Mouse (Mus musculus): ENCODE data around the gene 1700020D05Rik.

1700020D05Rik gene

GRCm38 (mm10) chr19:5503687-5504086 is at the start of gene 1700020D05Rik:
Gene 1700020D05Rik, minus strand, starts transcription at chr19:5503787.
- no peak for DNase-seq (ENCODE audit: inconsistent age in 2 of 2, low spot score in 1 of 2)

DNA sequence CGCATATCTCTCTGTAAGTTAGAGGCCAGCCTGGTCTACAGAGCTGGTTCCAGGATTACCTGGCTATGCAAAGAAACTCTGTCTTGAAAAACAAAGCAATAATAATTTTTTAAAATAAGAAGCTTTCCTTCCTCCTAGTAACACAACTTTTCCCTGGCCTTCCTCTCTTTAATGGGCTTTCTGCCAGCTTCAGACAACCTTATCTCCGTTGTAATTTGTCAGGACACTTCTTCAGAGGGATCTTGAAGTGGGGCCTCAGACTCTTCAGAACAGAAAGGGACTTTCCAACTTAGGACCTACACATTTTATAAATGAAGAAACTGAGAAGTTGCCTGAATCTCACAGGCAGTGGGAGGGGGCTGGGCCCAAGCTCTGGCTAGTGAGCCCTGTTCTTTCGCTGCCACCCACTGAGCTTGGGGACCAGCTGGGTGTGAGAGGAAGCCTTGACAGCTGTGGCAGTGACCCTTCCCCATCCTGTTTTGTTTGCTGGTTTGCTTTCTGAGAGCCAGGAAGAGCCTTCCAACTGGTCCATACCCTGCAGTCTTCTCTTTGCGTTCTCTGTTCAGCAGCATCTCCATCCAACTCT is 44.0 kb upstream of the 1700020D05Rik start:
- DNase-seq (ENCODE audit: inconsistent age in 2 of 2, low spot score in 1 of 2), result no peak

GRCm38 (mm10) chr19:5544031-5544430 is 40.4 kb upstream of the 1700020D05Rik start:
- DNase-seq (ENCODE audit: inconsistent age in 2 of 2, low spot score in 1 of 2), result no peak

DNA sequence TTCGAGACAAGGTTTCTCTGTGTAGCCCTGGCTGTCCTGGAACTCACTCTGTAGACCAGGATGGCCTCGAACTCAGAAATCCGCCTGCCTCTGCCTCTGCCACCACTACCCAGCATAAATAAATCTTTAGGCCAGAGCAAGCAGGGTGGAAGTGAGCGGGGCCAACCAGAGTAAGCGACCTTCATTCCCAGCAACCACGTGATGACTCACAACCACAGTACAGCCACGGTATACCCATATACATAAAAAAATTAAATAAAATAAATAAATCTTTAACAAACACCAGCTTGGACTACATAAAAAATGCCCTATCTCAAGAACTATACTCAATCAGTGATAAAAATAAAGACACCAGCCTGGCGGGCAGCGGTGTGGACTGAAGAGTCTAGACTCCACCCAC is 39.8 kb upstream of the 1700020D05Rik start:
- no peak for DNase-seq (ENCODE audit: inconsistent age in 2 of 2, low spot score in 1 of 2)

- no peak for DNase-seq (ENCODE audit: inconsistent age in 2 of 2, low spot score in 1 of 2)
Measured at GRCm38 (mm10) chr19:5538786-5539185, 35.2 kb upstream of the 1700020D05Rik start.

- DNase-seq (ENCODE audit: inconsistent age in 2 of 2, low spot score in 1 of 2), result no peak
Measured at GRCm38 (mm10) chr19:5532520-5532919, 28.9 kb upstream of the 1700020D05Rik start.

GRCm38 (mm10) chr19:5530138-5530524 is 26.5 kb upstream of the 1700020D05Rik start:
- no peak for DNase-seq (ENCODE audit: inconsistent age in 2 of 2, low spot score in 1 of 2)

DNA sequence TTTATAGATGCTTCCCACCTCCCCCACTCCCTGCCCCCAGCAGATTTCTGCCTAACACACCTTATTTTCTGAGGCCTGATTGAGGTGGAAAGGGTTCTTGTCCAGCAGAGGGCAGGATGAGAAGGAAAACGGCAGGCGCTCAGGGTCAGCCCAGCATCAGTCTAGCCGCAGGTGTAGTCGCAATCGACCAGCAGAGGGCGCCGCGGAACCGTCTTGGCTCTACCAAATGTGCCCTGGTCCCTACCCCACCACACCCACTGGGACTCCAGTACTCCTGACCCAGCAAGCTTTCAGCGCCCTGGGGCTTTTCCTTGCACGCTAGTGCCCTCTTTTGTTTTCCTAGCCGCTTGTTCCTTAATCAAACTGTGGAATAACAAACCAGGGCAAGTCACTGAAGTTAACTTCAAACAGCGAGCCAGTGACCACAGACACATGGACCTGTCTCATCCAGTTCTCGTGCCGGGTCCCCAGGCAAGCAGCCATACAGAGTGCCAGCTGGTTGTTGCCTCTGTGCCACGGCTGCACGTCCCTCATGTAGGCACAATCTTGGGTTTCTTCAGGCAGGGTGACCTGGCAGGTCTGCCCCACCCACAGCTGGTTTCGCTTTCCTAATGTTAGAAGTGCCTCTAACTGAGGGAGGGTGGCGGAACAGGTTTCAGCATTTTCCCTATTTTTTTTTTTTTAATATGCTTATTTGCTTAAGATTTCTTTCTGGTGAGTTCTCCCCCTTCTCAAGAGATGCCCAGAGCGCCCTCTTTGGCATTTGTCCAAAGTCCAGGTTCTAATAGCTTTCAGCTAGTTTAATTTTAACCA is 25.9 kb upstream of the 1700020D05Rik start:
- DNase-seq (ENCODE audit: inconsistent age in 2 of 2, low spot score in 1 of 2), result peak; percentile 96 to 99

DNA sequence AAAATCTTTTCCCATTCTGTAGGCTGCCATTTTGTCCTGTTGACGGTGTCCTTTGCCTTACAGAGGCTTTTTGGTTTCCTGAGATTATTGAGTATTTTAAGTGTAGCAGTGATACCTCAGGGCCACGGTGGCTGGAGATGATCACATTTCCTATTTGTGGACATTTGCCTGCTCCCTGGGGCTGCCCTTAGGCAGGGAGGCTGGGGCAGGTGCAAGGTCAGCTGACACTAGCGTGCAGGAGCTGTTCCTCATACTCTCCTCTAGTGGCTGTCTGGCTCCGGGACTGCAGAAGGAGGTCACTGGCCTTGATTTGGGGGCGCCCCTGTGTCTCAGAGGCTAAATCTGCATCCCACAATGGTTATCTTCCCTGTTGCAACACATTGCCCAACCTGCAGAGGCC is 21.6 kb upstream of the 1700020D05Rik start:
- no peak for DNase-seq (ENCODE audit: inconsistent age in 2 of 2, low spot score in 1 of 2)

DNA sequence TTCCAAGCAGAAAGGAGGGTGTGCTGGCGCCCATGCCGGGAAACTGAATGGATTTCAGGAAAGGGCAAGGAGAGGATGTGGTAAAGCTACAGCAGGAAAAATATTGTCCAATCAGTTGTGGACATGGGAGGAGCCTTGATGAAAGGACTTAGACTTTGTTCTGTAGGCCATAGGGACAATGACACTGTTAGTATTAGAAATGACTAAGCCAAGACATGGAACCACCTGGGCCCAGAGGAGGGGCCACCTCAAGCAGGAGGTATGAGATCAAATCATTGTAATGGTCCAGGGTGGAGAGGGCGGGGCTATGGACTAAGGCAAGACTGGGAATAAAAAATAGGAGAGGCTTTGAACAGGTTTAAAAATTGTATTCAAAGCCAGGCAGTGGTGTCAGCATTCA is 15.1 kb upstream of the 1700020D05Rik start:
- no peak for DNase-seq (ENCODE audit: inconsistent age in 2 of 2, low spot score in 1 of 2)

DNA sequence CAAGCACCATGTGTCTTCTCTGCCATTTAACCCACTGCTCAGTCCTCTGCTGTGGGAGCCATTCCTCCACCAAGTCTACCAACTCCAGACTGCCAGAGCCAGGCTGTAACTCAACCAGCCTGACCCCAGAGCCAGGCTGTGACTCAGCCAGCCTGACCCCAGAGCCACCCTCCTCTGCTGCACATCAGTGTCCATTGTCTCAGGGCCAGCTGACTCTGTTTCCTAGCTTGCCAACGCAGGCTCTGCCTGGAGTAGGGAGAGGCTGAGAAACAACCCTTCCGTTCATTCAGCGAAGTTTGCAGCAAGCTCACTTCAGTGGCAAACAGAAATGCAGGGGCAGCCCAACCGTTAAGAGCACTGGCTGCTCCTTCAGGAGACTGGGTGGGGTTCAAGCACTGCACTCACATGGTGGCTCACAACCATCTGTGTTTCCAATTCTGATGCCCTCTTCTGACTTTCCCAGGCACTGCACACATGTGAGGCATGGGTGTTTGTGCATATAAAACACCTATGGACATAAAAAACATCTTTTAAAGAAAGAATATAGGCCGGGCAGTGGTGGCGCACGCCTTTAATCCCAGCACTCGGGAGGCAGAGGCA is 13.4 kb upstream of the 1700020D05Rik start:
- DNase-seq (ENCODE audit: inconsistent age in 2 of 2, low spot score in 1 of 2), result peak; percentile 23 to 41

DNA sequence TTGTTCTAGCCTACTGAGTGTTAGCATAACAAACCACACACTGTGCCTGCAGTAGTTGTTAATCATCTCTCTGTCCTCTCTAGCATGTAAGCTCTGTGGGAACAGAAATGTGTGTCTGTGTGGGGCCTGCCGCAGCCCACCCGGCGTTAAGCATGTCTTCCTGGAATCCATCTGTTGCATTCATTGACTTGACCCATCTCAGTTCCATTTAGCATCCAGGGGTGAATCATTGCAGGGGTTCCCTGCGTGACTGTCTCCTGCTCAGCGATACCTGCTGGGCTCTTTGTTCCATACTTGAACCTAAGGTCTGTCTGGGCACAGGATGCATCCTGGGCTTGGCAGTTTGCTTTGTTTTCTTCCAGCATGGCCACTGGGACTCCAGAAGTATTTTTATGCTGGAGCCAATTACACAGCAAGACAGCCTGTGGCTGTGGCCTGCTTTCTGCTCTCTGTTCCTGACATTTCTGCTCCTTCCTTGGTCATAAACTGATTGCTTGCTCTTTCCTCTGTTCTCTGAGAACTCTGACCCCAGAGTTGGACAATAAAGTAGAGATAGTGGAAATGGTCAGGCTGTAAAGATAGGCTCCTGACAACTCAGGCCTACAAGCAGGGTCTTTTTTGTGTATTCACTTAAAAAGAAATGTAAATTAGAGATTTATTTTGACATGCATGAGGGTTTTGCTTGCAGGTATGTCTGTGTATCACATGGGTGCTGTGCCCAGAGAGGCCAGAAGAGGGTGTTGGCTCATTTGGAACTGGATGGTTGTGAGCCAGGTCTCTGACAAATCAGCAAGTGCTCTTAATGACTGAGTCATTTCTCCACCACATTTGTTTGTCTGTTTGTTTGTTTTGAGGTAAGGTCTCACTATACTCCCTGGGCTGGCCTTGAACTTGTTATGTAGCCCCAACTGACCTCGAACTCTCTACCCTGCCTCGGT is 12.5 kb upstream of the 1700020D05Rik start:
- peak in 1 of 2 experiments; percentile 43 for DNase-seq (ENCODE audit: inconsistent age in 2 of 2, low spot score in 1 of 2)

GRCm38 (mm10) chr19:5513005-5513349 is 9.4 kb upstream of the 1700020D05Rik start:
- no peak for DNase-seq (ENCODE audit: inconsistent age in 2 of 2, low spot score in 1 of 2)

DNA sequence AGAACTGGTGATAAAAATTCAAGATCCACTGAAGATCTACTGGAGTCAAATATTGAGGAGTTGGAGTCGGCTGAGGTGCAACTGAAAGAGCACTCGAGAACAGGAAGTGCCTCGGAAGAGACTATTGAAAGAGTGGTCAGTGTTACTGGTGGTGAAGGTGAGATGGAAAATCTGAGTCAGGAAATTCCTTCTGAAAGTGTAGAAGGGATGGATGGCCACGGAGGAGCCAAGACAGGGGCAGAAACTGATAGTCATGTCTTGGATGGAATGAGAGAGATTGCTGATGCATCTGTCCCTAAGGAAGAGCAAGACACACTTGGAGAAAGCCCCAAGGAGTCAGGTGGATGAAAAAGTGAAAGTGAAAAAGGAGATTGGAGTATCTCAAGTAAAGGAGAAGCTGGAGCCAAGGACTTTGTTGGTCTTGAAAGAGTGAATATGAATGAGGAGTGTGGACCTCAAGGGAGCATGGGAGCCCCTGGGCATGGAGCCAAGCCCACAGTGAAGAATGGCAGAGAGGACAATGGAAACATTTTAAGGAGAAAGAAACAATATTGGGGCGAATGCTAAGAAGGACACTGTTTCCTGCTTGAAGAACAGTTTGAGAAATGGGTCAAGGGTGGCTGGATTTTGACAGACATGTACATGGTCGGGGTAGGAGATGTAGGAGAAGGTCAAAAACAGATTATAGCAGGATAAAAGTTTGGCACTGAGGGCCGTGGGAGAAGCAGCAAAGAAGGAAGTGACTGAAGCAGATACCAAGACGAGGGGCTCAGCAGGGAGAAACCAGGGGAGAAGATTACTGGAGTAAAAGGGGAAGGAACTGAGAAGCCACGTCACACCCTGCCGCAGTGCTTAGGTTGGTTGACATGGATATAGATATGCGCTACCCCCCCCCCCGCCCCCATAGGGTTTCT is 8.8 kb upstream of the 1700020D05Rik start:
- DNase-seq (ENCODE audit: inconsistent age in 2 of 2, low spot score in 1 of 2), result peak; percentile 10 to 37

- DNase-seq (ENCODE audit: inconsistent age in 2 of 2, low spot score in 1 of 2), result no peak
Measured at GRCm38 (mm10) chr19:5511074-5511632, 7.6 kb upstream of the 1700020D05Rik start.

DNA sequence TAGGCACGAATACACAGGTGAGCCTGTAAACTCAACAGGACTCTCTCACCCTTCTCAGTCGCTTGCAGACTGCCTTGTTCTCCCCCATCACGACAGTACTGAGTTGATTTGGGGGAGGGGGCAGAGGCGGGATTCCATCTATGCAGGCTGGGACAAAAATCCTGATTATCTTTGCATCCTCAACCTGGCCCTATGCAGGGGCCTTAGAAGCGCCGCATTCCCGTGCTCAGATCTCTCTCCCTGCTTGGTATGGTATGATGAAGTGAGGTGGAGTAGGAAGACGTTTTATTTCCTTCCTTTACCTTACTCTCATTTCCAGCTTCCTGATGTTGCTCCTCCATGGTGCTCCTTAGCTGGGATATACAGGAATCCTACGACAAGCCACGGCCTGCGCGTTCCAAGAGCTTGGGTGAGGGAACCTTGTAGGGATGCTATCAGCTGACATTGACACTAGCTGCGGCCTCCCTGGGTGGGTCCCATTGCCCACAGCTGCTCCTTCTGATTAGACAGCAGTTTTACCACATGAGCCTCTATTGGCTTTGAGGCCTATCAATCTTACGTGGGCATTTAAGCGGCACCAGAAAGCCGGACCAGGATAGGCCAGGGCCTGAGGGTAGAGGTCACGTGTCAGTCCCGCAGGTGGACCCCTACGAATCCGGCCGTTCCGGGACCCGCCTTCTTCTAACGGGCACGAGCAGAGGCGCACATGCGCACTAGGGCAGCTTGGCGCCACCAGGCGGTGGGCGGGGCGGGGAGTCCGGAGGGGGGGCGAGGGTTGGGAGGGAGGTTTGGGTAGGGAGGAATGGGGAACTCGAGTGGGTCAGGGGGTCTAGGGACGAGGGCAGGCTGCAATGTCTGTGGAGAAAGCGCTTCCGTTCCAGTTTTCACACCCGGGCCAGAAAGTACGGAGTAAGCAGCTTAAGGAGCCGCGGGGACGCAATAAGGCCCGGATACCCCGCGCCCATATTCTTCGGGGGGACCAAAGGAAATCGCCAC is 6.7 kb upstream of the 1700020D05Rik start, which contains the start of gene Snx32:
Snx32 (minus strand) TSS at position 508 of the 996 bp plus-strand sequence.
- peak; percentile 99 for DNase-seq (ENCODE audit: inconsistent age in 2 of 2, low spot score in 1 of 2)

- peak; percentile 67 to 79 for DNase-seq (ENCODE audit: inconsistent age in 2 of 2, low spot score in 1 of 2)
Measured at GRCm38 (mm10) chr19:5500330-5500875, 3.2 kb downstream of the 1700020D05Rik start.

DNA sequence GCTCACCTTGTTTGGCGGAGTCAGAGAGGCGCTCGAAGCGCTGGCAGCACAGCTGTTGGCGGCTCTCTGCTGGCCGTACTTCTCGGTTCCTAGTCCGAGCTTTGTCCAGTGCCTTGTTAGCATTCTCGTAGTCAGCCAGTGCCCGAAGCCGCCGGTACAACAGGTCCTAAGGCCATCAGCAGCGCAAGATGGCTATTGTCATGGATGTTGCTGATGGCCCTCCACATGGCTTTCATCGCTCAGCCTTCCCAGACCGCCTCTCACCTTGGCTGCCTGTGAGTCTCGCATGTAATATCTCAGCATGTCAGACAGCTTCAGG is 7.6 kb downstream of the 1700020D05Rik start:
- peak in 1 of 2 experiments; percentile 10 for DNase-seq (ENCODE audit: inconsistent age in 2 of 2, low spot score in 1 of 2)
